Mouse (Mus musculus) kidney, postnatal 0 days (tissue): ENCODE measurements around the gene Prkca. TPM values are rescaled to one million over a fixed set of nuclear protein-coding genes. Genes with fewer than 3 reads are reported as not detected.
A peak's percentile ranks its signal among the peaks of the same experiment; 100 is the strongest.

Source experiments
- ATAC-seq: fragments of 200-750 bp; cut with Nextera tagmentation; replicated peaks from 2 replicates; pipeline ENCODE4 v1.8.0; 2017; ENCODE audit warnings: low read depth, moderate number of reproducible peaks, moderate TSS enrichment, moderate library complexity; ENCODE audit not compliant: low FRiP score
- DNase-seq: peaks from one replicate; pipeline ENCODE4 v3.0.0-alpha.2; 2016; ENCODE audit warnings: low spot score
- H3K27ac ChIP-seq: fragments of 300-500 bp; sonication (generic); 2 replicates; pipeline ENCODE4 v1.5.1; 2014; ENCODE audit warnings: mild to moderate bottlenecking
- H3K27me3 ChIP-seq: fragments of 300-500 bp; sonication (generic); 2 replicates; pipeline ENCODE4 v1.6.1; 2014; ENCODE audit warnings: low read length, mixed read lengths; ENCODE audit not compliant: insufficient read depth
- H3K36me3 ChIP-seq: fragments of 300-500 bp; sonication (generic); 2 replicates; pipeline ENCODE4 v1.6.1; 2014; ENCODE audit warnings: low read length, mixed read lengths; ENCODE audit not compliant: insufficient read depth
- H3K4me1 ChIP-seq: fragments of 300-500 bp; sonication (generic); replicated peaks from 2 replicates; pipeline ENCODE4 v1.6.1; 2014; ENCODE audit warnings: antibody characterized with exemption, low read length, mixed read lengths; ENCODE audit not compliant: insufficient read depth
- H3K4me2 ChIP-seq: fragments of 300-500 bp; sonication (generic); 2 replicates; pipeline ENCODE4 v1.6.1; 2014; ENCODE audit warnings: mild to moderate bottlenecking, low read length, moderate library complexity, mixed read lengths
- H3K4me3 ChIP-seq: fragments of 300-500 bp; sonication (generic); replicated peaks from 2 replicates; pipeline ENCODE4 v1.5.1; 2014; ENCODE audit warnings: low read depth, low read length
- H3K9ac ChIP-seq: fragments of 300-500 bp; sonication (generic); 2 replicates; pipeline ENCODE4 v1.6.1; 2014; ENCODE audit warnings: low read depth, low read length
- H3K9me3 ChIP-seq: fragments of 300-500 bp; sonication (generic); replicated peaks from 2 replicates; pipeline ENCODE4 v1.6.1; 2016; ENCODE audit warnings: low read length, inconsistent platforms, mixed read lengths
- CTCF ChIP-seq: IDR thresholded peaks from 2 replicates; pipeline ENCODE4 v1.5.1; 2016; ENCODE audit warnings: antibody characterized with exemption, low read depth, mild to moderate bottlenecking, moderate library complexity
- WGBS: fragments of 180-500 bp; shearing (Covaris S2); extraction: QIAGEN DNeasy Blood & Tissue Kit; methylation state at CpG from one replicate; pipeline ENCODE4 v1.1.7; 2014; 5-methylcytosine and 5-hydroxymethylcytosine counted together
- polyA plus RNA-seq: library from polyadenylated mRNA; unstranded; fragments of >200 nt; fragmentation: Nextera tagmentation; extraction: Ambion mirVana; gene quantifications from 2 replicates; pipeline ENCODE4 v1.2.1, GENCODE M21; 2015

Gene Prkca
- polyA plus RNA-seq, 1 experiment from 2014 or later: 9.3 TPM

DNA sequence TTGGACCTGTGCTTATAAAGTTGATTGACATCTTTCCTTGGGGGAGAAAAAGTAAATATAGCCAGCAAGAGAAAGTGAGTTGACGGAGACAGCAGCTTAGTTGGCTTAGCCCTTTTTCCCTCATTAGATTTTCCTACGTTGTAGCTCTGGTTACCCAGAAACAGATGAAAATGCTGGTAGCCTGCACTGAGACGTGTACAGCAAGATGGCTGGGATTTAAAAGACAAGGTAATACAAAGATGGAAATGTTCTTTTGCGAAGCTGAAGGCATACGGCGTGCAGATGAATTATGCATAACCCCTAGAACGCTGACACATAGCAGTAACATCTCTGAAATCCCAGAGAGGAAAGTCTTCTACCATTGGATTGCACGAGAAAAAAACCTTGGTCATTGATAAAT lies 198.6 kb downstream of the Prkca start:
- TF ChIP-seq CTCF: no peak
- no peak overlapping the region for H3K9ac ChIP-seq
- no peaks in the 10 kb centered on the region; the same call in 1 of the 2 replicates for H3K4me1 ChIP-seq
- WGBS: 86% methylated on average over 8 of the region's 8 CpGs
- ATAC-seq: no peak
- no peak overlapping the region for H3K4me2 ChIP-seq
- no peaks in the 10 kb centered on the region for H3K9me3 ChIP-seq
- H3K27me3 ChIP-seq: no peaks in the 10 kb centered on the region
- DNase-seq: no peak
- no peaks in the 10 kb centered on the region for H3K36me3 ChIP-seq
- no peak overlapping the region for H3K27ac ChIP-seq
- no peak overlapping the region for H3K4me3 ChIP-seq

GRCm38 (mm10) chr11:108143739-108144138 lies 200.0 kb downstream of the Prkca start:
- no peak overlapping the region for H3K4me2 ChIP-seq
- no peaks in the 10 kb centered on the region for H3K36me3 ChIP-seq
- no peaks in the 10 kb centered on the region for H3K4me1 ChIP-seq
- no peak overlapping the region for H3K9ac ChIP-seq
- H3K9me3 ChIP-seq: no peaks in the 10 kb centered on the region
- H3K27me3 ChIP-seq: no peaks in the 10 kb centered on the region
- TF ChIP-seq CTCF: no peak
- WGBS: 91% methylated on average over 2 of the region's 2 CpGs
- no peak overlapping the region for H3K4me3 ChIP-seq
- DNase-seq: no peak
- no peak overlapping the region for H3K27ac ChIP-seq
- ATAC-seq: no peak

GRCm38 (mm10) chr11:108140028-108140427 lies 203.7 kb downstream of the Prkca start:
- 55% methylated on average over 7 of the region's 7 CpGs for WGBS
- Histone ChIP-seq H3K4me1 (no peaks in the 10 kb centered on the region), H3K4me3 (no peak overlapping the region), H3K9ac (no peak overlapping the region), H3K9me3 (no peaks in the 10 kb centered on the region), H3K4me2 (no peak overlapping the region), H3K27ac (no peak overlapping the region), H3K27me3 (no peaks in the 10 kb centered on the region), H3K36me3 (no peaks in the 10 kb centered on the region)
- ATAC-seq: no peak
- no peak for TF ChIP-seq CTCF
- no peak for DNase-seq

DNA sequence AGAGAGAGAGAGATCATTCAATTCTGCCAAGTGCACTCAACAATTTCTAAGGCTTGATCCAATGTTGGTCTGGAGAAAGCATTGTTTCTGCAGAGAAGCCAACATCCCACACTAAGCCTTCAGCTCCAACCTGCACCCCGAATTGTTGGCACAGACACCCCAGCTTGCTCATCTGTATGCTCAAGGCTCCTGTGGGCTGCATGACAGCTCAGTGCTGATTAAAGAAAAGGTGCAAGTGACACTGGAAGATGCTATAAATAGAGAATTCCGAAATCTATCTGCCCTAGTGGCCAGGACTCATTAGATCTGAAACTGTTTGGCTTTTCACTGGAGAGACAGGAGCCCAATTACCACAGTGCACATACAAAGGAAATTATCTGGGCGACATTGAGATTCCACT lies 207.4 kb downstream of the Prkca start:
- no peaks in the 10 kb centered on the region for H3K27me3 ChIP-seq
- 66% methylated on average over 3 of the region's 3 CpGs for WGBS
- no peak overlapping the region for H3K4me3 ChIP-seq
- H3K27ac ChIP-seq: no peak overlapping the region
- no peaks in the 10 kb centered on the region for H3K36me3 ChIP-seq
- DNase-seq: no peak
- H3K4me2 ChIP-seq: no peak overlapping the region
- ATAC-seq: no peak
- no peaks in the 10 kb centered on the region for H3K4me1 ChIP-seq
- no peak for TF ChIP-seq CTCF
- no peaks in the 10 kb centered on the region for H3K9me3 ChIP-seq
- H3K9ac ChIP-seq: no peak overlapping the region

- Histone ChIP-seq H3K4me2 (no peak overlapping the region), H3K27ac (no peak overlapping the region), H3K4me3 (no peak overlapping the region), H3K9ac (no peak overlapping the region), H3K4me1 (no peaks in the 10 kb centered on the region), H3K27me3 (no peaks in the 10 kb centered on the region), H3K36me3 (no peaks in the 10 kb centered on the region), H3K9me3 (no peaks in the 10 kb centered on the region)
- TF ChIP-seq CTCF: peak; percentile 44; the same call in 1 of the 2 replicates
- WGBS: 30% methylated on average over 4 of the region's 4 CpGs
- DNase-seq: no peak
- ATAC-seq: no peak
Observed at GRCm38 (mm10) chr11:108135407-108136159, 208.1 kb downstream of the Prkca start.

DNA sequence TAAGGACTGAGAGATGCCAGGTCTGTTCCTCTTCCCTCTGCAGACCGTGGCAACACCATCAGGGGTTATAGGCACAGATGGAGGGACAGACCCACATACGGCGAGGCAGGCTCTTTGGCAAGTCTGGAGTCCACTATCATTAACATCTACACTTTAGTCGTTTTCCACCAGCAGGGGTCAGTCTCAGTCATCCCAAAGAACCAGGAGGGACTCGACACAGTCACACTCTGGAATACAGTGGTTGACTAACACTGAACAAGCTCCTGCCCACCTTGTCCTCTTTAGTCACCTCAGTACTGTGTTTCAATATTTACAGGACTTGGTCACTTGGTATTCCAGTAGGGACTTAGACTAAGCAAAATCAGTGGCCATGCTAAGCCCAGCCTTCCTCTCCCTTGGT lies 215.1 kb downstream of the Prkca start:
- DNase-seq: peak; percentile 76
- no peak for ATAC-seq
- peak; percentile 81 for TF ChIP-seq CTCF

More for the DNA sequence above, 215.1 kb downstream of the Prkca start:
- no peaks in the 10 kb centered on the region for H3K4me1 ChIP-seq
- 37% methylated on average over 5 of the region's 5 CpGs for WGBS
- no peaks in the 10 kb centered on the region for H3K36me3 ChIP-seq
- no peak overlapping the region for H3K27ac ChIP-seq
- no peaks in the 10 kb centered on the region for H3K27me3 ChIP-seq
- no peaks in the 10 kb centered on the region for H3K9me3 ChIP-seq
- H3K4me3 ChIP-seq: no peak overlapping the region
- H3K9ac ChIP-seq: no peak overlapping the region
- H3K4me2 ChIP-seq: no peak overlapping the region
